Mouse (Mus musculus): Measurements from ENCODE around the gene Snf8.

Gene Snf8

DNA sequence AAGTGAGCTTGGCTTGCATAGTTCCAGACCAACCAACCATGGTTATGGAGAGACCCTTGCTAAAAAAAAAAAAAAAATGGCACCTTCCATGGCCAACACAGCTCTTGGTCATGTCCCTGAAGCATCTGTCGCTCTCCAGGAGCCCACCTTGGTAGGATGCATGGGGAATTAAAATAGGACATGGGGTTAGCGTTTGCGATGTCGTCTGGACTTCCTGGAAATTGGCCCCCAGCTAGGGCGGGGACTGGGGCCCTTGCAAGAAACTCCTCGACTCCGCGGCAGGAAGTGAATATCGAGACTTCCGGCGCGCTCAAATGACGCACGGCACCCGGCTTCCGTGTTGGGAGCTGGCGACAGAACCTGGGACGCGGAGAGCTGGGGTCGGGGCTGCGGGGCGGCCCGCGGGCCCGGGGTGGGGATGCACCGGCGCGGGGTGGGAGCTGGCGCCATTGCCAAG lies at the start of gene Snf8:
Gene Snf8, plus strand, starts transcription at position 290 of the 457 bp plus-strand sequence.
- in situ Hi-C loops (cut with MboI, MseI), result no loop called here

DNA sequence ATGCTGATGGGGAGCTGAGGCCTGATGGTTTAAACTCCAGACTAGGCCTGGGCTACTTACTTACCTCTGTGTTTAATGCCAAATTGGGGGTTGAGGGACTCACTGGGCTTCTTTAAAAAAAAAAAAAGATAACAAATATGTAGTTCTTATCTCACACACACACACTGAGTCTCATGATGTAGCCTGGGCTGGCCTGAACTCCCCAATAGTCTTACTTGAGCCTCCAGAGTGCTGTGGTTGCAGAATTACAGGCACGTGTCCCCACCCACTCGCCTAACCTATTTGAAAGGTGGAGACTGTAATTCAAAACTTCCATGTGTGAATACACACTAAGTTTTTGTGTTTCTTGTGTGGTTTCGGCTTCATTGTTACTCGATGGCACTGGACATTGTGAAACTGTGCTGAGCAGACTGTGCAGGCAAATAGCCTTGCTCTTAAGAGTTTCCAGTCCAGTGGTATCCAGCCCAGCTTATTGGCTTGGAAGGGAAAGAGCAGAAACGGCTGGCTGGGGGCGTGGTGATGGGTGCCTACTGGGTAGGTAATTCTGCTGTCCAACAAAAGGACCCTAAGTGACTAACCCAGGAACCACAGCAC lies 46.7 kb upstream of the Snf8 start:
- in situ Hi-C loops (cut with MboI, MseI), result loop anchor here (10.0 kb wide), 1 partner anchor 103 kb away; no protein-coding TSS in a partner anchor

- in situ Hi-C loops (cut with MboI, MseI), result loop anchor here (10.0 kb wide), 1 partner anchor 104 kb away; no protein-coding TSS in a partner anchor
Measured at GRCm38 (mm10) chr11:95988533-95988932, 46.2 kb upstream of the Snf8 start.

DNA sequence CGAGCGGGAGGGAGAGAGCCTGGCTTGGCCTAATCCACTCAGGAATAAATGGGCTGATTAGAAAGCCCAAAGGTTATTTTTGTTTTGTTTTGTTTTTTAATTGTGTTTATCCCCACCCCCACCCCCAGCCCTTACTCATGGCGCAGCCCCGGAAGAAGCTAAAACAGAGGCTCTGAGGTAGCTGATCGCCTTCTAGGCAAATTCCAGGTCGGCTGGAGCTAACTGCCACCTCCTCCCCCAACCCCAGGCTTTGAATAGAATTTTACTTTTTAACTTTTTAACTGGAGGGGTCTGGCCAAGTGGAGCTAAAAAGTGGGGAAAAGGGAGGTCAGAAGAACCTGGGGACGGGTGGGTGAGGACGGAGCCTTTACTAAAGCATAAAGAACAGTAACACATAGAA lies 44.8 kb upstream of the Snf8 start:
- in situ Hi-C loops (cut with MboI, MseI), result loop anchor here (10.0 kb wide), 1 partner anchor 105 kb away; no protein-coding TSS in a partner anchor

DNA sequence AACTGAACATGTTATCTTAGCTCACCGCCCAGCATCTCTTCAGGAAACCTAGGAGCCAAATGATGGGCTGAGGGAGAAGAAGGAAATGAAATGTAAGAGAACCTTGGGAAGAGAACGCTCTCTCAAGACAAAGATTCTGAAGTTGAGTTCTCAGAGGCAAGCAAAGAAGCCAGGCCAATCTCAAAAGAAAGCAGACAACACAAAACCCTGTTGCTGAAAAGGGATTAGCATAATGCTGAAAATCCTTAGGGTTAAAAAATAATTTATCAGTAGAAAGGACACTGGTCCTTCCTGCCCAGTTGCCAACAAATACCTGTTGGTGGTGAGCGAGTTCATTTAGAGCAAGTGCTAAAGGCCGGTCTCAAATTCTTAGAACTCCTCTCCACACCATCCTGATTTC lies 44.3 kb upstream of the Snf8 start:
- in situ Hi-C loops (cut with MboI, MseI), result no loop called here

- in situ Hi-C loops (cut with MboI, MseI), result no loop called here
Measured at GRCm38 (mm10) chr11:95990886-95991708, 43.6 kb upstream of the Snf8 start.

DNA sequence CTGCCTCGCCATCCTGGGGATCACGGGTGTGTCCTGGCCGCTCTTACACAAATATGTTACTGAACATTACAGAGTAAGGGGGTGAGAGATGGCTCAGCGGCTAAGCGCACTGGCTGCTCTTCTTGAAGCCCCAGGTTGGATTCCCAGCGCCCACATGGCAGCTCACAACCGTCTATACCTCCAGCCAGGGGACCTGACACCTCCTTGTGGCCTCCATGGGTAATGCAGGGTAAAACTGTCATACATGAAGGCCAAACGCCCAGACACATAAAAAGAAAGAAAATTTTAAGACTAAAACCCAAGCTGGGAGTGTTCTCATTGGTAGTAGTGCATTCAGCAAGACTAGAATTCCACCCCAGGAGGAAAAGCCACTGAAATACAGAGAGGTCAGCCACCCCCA lies 40.5 kb upstream of the Snf8 start:
- in situ Hi-C loops (cut with MboI, MseI), result no loop called here

DNA sequence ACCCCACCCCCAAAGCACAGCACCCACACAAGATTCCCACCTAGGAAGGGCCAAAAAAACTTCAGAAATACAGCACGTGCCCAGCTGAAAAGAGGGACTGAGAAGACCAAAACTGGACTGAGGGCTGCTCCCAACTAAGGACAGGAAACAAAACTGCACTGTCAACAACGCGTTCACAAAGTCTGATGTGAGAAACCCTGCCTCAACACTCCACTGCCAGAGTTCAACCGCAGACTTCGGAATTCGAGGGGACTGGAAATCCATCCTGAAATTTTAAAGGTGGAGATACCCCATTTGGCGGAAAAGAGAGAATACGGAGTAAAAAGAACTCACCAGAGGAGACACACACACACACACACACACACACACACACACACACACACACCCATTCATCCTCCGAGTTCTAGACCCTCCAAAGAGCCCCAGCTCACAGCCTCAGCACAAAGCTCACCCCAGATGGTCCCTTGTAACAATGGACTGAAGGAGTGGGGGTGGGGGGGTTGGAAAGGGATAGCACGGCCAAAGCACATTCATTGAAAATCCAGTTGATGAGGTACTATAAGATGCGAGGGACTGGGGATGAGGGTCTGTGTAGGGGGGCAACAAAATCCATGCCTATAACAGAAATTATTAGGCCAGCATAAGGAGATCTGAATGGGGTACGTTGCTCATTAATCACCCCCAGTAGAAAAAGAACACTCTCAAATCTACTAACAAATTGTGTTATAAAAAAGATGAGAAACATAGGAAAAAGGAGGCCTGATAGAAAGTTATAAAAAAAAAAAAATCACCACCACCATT lies 31.4 kb upstream of the Snf8 start:
- in situ Hi-C loops (cut with MboI, MseI), result no loop called here

DNA sequence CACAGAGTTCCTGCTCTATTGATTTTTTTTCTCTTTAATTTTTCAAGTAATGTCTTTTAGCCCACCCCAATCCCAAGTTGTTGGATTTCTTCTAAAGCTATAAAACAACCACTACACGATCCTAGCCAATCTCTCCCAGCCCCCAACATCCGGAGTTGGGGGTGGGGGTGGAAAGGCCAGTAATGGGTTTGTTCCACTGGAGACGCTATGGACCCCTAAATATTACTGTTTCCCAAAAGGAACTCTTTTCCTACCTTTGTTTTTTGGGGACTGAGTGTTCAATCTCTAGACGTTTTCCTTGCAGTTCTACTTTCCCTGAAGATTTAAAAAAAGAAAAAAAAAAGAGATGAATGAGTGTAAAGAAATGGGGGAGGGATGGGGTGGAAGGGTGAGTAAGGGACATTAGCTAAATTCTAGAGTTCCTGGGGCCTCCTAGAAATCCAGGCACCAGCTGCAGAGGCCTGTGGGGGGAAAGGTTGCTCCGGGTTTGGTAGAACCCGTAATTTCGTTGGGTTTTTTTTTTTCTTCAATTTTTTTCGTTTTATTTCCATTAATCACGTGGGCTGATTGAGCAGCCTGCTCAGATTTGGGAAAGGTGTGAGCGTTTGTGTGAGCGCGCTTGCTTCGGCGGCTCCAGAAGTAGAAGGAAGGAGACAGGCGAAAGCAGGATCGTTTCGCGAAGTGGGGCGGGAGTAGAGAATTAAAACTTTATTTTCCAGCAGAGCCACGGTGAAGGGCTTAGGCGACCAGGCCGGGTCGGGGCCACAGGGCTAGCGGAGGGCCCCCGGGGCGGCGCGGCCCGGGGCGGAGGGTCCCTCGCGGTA lies 30.5 kb upstream of the Snf8 start:
- in situ Hi-C loops (cut with MboI, MseI), result no loop called here

DNA sequence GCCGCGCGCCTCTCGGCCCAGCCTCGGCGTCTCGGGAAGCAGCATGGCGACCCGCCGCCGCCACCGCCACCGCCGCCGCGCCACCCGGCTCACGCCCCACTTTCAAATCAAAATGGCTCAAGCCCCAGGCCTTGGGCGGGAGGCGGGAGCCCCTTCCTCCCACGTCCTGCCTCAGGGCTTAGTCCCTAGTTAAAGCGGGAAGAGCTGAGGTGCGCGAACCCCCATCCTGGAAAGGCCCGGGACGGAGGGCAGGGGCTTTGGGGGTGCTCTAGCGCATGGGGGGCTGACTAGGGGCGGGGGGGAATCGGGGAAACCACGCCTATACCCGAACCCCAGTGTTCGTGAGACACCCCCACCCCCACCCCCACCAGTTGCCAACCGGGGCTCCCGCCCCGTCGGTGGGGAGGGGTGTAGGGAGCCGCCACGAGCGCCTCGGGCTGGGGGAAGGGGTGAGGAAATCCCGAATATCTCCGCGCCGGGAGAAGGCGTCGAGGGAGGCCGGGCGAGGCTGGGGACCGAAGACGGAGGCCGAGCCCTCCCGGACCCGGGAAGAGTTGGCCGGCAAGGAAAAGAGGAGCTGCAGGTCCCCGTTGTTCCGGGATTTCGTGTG lies 29.8 kb upstream of the Snf8 start:
- in situ Hi-C loops (cut with MboI, MseI), result no loop called here

GRCm38 (mm10) chr11:96005403-96006271 lies 29.0 kb upstream of the Snf8 start, which contains the start of gene Igf2bp1:
TSS of gene Igf2bp1 (minus strand) at chr11:96005940.
- in situ Hi-C loops (cut with MboI, MseI), result no loop called here

- in situ Hi-C loops (cut with MboI, MseI), result no loop called here
Measured at GRCm38 (mm10) chr11:96006367-96006851, 28.3 kb upstream of the Snf8 start.

- in situ Hi-C loops (cut with MboI, MseI), result no loop called here
Measured at GRCm38 (mm10) chr11:96006852-96007515, 27.7 kb upstream of the Snf8 start.

GRCm38 (mm10) chr11:96007516-96008235 lies 27.0 kb upstream of the Snf8 start:
- in situ Hi-C loops (cut with MboI, MseI), result no loop called here

- in situ Hi-C loops (cut with MboI, MseI), result no loop called here
Measured at GRCm38 (mm10) chr11:96008827-96009226, 25.9 kb upstream of the Snf8 start.

DNA sequence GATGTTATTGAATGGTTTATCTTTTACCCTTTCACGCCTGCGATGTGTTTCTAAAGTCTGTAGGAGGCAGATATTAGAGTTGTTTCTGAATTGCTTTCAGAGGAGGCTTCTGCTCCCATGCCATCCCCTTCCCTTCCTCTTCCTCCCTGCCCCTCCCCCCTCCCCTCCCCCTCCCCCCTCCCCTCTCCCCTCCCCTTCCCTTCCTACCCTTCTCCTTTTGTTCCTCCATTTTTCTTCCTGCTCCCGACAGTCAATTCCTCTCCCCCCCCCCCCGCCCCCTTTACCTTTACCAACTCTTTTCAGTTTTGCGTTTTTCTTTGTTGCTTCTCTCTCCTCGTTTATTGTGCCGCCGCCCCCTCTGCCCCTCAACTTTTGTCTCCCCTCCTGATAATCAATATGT lies 22.7 kb upstream of the Snf8 start:
- in situ Hi-C loops (cut with MboI, MseI), result no loop called here

DNA sequence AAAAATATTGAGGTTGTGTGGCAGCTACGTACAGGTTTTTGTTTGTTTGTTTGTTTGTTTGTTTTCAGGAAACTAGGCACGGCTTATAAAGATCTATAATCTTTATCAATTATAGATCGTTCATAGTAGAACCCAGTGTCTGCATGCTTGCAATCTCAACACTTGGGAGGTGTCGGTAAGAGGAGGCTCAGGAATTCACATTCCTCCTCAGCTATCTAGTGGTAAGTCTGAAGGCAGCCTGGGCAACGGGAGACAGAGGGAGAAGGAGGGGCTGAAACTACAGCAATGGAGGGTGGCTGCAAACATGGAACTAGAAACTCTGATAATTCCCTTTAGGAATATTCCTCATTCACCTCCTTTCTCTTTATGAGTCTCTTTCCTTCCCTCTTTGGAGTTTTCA lies 19.3 kb upstream of the Snf8 start:
- in situ Hi-C loops (cut with MboI, MseI), result no loop called here

DNA sequence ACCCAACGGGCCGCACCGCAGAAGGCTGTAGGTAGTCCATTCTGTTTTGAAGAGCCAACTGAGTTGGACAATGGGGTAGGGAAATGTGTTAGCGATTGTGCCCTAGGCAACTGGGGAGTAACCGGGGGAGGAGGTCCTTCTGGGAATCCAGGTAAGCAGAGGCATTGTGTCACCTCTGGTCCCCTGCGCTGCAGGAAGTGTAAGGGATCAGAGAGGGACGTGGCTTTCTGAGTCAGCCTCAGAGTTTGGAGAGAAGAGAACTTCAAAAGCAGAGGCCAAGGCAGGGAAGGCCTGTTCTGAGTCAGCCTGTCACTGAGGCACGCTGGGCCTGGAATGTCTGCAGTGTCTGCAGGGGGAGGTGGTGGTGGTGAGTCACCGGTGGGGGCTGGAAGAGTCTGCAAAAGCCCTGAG lies 16.7 kb upstream of the Snf8 start:
- in situ Hi-C loops (cut with MboI, MseI), result no loop called here

Measured in T-helper 2 cell (primary cell).